Mouse (Mus musculus) WW6 (cell line): Measurements from ENCODE around the gene Ccl22.

ENCODE experiments used
- DNase-seq: peaks from one replicate; pipeline ENCODE4 v3.0.0-alpha.2; 2013; ENCODE audit warnings: low read depth, low spot score

Ccl22 gene

DNA sequence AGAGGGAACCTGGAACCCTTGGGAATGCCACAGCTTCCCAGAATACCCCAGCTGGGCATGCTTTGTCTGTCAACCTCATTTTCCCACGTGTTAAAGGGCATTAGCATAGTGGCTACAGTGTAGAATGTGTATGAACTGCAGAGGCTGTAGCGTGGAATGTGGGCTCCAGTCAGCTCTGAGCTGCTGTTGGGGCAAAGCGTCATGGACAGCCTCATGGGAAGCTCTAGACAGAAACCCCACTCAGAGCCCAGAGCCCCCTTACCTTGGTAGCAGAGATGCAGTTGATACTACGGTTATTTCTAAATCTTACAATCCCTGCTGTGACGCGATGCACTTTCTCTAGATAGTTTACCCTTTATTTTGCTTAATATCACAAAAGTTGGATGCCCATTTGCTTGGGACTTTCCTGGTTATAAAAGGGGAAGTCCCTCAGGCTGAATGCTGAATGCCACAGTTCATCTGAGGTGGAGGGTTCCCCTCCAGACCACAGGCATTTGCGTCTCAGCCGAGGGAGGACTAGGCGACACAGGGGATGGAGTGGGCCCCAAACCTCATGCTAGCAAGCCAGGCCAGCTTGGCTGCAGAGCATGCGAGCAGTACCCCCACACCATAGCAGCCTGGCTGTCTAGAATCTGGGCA, 33.6 kb downstream of the Ccl22 start:
- no peak for DNase-seq

DNA sequence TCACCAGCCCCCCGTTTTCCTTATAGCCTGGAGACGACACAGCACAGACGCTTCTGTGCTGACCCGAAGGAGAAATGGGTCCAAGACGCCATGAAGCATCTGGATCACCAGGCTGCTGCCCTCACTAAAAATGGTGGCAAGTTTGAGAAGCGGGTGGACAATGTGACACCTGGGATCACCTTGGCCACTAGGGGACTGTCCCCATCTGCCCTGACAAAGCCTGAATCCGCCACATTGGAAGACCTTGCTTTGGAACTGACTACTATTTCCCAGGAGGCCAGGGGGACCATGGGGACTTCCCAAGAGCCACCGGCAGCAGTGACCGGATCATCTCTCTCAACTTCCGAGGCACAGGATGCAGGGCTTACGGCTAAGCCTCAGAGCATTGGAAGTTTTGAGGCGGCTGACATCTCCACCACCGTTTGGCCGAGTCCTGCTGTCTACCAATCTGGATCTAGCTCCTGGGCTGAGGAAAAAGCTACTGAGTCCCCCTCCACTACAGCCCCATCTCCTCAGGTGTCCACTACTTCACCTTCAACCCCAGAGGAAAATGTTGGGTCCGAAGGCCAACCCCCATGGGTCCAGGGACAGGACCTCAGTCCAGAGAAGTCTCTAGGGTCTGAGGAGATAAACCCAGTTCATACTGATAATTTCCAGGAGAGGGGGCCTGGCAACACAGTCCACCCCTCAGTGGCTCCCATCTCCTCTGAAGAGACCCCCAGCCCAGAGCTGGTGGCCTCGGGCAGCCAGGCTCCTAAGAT, 34.3 kb downstream of the Ccl22 start:
- DNase-seq, result no peak

DNA sequence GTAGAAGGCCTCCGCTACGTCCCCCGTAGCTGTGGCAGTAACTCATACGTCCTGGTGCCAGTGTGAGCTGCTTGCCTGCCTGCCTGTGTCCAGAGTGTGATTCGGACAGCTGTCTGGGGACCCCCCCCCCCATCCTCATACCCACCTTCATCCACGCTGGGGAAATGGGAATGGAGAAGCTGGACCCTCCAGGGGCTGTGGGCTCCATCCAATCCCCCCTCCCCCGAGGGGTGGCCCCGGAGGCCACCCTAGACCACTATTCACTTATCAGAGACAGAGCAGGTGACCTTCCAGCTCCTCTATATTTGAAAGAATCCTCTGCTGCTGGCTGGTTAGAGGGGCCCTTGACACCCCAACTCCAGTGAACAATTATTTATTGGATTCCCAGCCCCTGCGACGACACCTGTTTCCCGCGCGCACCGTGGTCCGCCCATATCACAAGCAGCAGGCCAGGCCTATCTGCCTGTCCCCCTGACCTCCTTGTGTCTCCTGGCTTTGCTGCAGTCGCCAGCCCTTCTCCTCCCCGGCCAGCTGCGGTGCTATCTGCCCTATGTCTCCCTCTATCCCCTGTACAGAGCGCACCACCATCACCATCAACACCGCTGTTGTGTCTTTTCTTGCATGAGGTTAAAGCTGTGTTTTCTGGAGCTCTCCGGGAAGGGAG, 35.2 kb downstream of the Ccl22 start:
- DNase-seq, result no peak

DNA sequence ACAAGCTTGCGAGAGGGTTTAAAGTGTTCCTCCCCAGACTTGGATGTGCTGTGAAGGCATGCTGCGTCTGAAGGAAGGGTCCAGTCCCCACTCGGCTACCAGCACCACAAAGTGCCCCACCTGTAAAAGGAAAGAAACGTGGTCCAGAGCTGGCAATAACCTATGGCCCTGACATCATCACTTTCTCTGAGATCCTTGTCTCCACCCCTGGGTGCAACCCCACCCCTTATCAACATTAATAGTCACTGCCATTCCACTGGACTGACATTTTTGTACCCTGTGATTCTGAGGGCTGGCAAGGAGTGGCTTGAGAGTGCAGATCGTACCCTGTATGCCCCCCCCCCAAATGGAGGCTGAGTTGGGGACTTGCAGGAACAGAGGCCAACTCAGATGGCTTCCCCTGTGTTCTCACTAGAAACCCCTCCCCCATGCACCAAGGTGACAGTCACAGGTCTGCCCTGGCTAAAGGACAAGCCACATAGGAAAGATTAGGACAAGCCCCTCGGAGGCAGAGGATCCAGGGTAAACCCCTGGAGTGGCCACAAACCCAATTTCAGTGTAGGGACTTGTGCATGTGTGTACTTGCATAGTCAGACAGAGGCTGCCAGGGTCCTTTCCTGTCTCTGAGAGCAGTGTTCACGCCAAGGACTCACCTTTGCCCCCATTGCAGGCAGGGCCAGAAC, 35.9 kb downstream of the Ccl22 start:
- no peak for DNase-seq

DNA sequence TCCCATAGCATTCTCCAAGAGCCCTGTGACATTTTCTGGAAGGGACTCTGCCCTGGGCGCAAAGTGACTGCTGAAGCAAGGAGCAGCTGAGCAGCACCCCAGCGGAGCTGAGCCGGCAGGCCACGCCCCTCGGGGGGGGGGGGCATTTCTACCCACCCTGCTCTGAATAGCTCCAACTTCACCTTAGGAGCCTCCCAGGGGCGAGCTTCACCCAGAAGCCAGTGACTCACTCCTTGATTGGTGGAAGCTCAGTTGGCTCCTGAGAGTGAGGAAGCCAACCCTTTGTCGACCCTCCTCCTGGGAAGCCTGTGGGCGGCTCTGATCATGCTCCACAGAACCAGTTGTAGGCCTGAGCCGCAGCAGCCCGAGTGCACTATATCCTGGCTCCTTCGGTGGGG, 36.4 kb downstream of the Ccl22 start:
- DNase-seq, result no peak

DNA sequence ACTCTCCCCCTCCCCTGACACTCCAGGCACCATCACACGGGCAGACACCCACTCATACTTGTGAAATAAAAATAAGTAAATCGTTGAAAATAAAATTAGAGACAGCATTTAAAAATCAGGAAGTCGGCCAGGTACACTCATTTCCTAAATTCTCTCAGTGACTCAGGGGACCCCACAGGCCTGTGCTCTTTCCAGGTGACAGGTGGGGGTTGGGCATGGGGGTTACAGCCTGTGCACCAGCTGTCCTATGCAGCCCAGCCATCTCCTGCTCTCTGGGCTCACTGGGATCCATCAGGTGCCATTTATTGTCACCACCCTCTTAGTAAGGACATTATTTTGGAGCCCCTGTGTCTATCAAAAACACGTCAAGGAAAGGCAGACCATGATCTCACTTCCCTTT, 38.5 kb downstream of the Ccl22 start:
- DNase-seq, result no peak

DNA sequence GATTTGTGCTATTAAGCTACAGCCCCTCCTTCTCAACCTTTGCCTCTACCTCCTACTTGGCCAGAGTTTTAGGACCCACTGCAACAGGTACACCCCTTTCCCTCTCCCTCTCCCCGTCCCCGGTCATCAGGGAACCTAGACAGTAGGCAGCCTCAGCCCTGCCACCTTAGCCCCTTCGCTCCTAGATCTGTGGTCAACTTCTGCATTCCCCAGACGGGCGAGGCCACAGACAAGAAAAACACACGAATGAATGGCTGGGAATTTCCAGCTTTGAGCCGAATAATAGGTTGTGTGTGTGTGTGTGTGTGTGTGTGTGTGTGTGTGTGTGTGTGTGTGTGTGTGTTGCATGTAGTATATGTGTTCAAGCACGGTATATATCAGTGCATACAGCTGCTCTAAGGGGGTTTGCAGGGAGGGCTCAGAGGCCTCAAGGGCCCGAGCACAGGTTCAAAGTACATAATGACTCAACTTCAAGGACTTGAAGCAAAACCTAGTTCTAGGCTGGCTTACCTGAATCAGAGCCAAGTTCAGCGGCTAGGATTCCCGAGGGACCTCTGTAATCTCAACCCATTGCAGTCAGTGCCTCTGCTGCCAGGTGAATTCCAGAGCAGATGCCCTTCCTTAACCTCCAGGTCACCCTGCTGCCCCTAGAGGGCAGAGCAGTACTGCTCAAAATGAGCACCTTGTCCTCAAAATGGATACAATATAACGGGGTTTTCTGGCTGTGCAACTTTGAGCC, 40.0 kb downstream of the Ccl22 start:
- no peak for DNase-seq

DNA sequence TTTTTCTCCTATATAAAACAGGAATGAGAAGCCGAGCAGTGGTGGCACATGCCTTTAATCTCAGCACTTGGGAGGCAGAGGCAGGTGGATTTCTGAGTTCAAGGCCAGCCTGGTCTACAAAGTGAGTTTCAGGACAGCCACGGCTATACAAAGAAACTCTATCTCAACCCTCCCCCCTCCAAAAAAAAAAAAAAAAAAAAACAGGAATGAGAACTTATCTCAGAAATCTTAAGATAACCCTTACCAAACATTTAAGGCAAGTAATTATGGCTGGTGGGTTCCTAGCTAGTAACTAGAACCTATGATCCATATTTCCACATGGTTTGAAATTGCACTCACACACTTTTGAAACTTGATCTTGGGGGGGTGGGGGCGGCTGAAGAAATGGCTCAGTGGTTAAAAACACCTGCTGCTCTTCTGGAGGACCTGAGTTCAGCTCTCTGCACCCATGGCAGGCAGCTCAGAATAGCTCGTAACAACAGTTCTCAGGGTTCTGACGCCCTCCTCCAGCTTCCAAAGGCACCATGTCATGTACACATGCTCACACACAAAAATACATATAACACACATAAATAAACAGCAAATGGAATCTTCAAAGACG, 40.7 kb downstream of the Ccl22 start:
- DNase-seq, result no peak

DNA sequence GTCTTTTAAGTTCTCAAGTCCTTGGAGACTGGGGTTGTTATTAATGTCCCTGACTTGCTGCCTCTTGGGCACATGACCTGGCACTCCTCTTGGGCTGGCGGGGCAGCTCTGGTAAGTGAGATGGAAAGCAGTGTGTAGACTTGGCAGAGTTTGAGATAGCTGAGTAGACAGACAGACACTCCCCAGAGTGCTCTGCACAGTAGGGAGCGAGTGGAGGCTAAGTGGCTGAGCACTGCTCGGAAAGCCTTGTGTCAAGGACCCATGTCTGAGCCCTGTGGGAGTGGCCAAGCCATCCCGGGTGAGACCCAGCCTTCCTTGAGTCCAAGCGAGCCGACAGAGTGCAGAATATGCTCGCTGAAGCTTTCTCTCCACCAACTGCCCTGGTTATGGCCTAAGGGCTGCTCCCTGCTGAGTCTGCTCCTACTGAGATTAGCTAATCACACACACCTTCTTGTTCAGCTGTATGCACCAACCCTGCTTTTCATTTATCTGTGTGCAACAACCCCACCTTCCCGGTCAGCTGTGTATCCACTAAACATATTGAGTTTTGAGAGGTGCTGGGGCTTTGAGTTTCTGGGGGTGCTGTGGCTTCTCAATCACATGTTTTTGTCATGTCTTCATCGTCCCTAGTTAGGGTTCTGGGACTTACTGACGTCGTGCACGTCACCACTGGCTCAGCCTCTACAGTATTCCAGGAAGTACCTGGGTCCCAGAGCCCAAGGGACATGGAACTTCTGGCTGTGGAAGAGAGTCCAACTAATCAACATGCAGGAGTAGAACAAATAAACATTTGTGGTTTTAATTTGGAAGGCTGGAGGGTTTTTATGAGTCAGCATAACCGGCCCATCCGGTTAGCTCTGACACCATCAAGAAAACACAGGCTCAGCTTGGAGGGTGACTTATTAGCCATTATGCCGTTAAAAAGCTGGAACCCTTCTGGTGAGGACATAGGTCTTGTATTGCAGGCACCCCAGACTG, 42.4 kb downstream of the Ccl22 start:
- DNase-seq, result no peak

DNA sequence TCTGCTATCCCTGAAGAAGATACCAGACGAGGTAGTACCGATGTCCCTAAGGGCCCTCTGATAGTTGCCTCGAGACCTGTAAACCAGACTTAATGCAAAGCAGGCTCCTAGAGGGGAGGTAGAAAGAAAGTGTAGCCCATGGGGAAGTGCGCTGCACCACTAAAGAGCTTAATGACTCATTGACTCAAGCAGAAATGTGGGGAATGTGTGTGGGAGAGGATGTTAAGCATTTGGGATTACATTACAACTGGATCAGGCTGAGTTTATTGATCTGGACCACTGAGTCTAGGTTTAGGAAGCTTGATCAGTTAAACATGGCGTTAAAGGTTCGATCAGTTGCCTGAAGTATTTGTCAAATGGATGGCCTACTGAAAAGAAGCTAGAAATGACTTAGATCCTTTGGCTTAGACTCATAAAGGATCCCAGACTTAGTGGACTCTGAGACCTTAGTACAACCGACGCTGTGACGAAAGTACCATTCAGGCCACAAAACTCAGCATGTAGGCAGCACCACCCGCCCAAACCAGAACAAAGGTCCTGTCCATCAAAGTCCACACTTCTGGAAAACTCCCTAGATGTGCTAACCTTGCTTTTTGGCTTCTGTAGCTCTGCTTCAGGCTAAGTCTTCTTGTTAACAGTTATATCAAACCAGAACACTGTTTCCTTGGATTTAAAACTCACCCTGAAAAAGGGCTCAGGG, 44.0 kb downstream of the Ccl22 start:
- DNase-seq, result no peak

DNA sequence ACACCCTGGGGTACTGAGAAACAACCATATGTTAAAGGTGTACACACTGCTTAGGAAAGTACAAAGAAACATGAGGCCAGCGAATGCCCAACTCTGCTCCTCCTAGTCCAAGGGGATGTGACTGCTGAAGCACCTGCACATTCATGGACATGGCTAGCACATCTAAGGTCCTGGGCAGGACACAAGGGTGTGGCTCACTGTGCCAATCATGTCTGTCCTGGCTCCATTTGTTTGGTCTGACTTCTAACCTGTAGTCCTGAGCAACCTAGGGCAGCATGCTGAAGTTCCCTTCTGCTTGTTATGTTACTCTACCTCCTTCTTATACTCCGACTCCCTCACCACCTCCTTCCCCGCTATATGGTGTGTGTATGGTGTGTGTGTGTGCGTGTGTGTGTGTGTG, 49.0 kb downstream of the Ccl22 start:
- DNase-seq, result no peak

DNA sequence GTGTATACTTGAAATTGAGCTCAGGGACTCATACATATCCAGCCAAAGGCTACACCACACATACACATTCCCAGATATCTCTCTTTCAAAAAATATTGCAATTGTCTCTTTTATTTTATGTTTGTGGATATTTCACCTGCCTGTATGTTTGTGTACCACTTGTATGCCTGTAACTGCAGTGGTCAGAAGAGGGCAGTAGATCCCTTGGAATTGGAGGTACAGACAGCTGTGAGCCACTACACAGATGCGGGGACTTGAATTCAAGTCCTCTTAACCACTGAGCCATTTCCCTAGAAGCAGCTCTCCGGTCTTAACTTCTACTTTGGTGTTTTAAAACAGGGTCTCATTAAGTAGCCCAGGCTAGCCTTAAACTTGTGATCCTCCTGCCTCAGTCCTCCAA, 49.4 kb downstream of the Ccl22 start:
- no peak for DNase-seq

DNA sequence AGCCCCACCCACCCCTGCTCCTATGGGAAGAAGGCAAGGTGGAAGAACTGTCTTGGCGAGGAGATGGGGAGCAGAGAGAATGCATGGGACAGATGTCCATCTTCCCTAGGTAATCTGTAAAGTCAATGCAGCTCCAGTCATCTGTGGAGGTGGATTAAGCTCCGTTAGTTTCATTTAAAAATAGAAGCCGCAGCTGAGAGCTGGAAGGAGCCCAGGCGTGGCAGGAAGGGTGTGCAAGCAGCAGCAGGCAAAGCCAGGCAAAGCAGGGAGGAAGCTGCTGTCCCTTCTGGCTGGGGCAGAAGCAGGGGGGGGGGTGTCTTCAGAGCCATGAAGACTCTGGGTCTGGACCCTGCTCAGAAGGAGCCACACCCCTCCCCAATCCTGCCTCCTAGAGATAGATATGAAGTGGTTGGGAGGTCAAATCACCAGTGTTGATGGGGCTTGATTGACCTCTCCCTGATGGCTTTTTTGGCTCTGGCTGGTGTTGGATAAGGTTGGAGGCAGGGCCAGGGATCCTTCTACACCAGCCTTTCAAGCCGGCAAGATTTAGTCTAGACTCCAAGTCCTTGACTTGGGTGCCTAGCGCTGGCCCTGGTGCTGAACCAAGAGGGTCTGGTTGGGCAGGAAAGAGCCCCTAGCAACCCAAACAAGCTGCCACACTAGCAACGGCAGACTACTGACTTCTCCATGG, 55.0 kb downstream of the Ccl22 start:
- no peak for DNase-seq
